Comparison of ENCODE assay signal across 24 mouse cellular contexts in the genomic region with DNA sequence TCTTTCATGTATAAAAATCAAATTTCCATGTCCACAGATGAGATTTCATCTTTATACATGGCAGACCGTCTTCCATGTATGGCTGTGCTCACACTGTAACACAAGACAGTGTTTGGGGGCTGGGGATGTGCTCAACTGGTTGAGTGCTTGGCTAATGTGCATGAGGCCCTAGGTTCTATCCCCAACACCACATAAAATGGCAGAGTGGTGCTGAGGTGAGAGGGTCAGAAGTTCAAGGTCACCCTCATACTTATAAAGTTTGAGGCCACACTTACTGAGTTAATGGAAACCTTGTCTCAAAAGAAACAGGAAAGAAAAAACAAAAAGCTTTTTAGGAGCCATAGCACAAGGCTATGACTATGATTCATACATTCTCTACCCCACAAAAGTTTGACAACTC. TPM values are rescaled to one million over a fixed set of nuclear protein-coding genes. Genes with fewer than 3 reads are reported as not detected.
DNase-seq lines count a peak whose midpoint lies in the region; ATAC-seq lines count a peak whose summit lies in the region.
"Had no signal": no experiment of that assay in that cellular context is flagged by ENCODE, and none has a peak within 500 bp of the region (broad histone marks: within the 10 kb centered on the region; RNA-seq: fewer than 3 reads in every experiment).

No protein-coding gene starts in this region.

- H3K4me3 ChIP-seq in heart, embryonic 16.5 days (ENCODE audit: low read length), result no peak overlapping the region
- H3K4me3 ChIP-seq in midbrain, embryonic 11.5 days (ENCODE audit: low read depth, low read length), result no peak overlapping the region
- no peak overlapping the region for H3K4me3 ChIP-seq in midbrain, embryonic 10.5 days
- H3K4me3 ChIP-seq: embryonic facial prominence, embryonic 13.5 days; embryonic facial prominence, embryonic 15.5 days; erythroblast, embryonic 14.5 days; forebrain, embryonic 10.5 days; forebrain, embryonic 12.5 days had no signal

- peak overlapping the region; percentile 15; the same call in 1 of the 2 replicates for H3K27ac ChIP-seq in heart, embryonic 16.5 days (ENCODE audit: low read length)
- no peak overlapping the region for H3K27ac ChIP-seq in midbrain, embryonic 11.5 days (ENCODE audit: low read depth, low read length)
- no peak overlapping the region for H3K27ac ChIP-seq in midbrain, embryonic 10.5 days (replicated peaks)
- H3K27ac ChIP-seq: embryonic facial prominence, embryonic 13.5 days; embryonic facial prominence, embryonic 15.5 days; forebrain, embryonic 10.5 days; forebrain, embryonic 12.5 days had no signal

- no peak for DNase-seq in heart, adult 11 months
- peak; percentile 41 for DNase-seq in midbrain, embryonic 11.5 days (ENCODE audit: low spot score, missing footprints)
- no peak for DNase-seq in midbrain, embryonic 10.5 days (ENCODE audit: low spot score)
- DNase-seq in R1 (ENCODE audit: low read depth, low spot score), result peak; percentile 53
- DNase-seq in cerebellum, postnatal 10 days, result no peak
- DNase-seq: adrenal gland, adult 2 months; adrenal gland, postnatal 10 days; adrenal gland, postnatal 25 days; cerebellum, adult 11 months; cerebellum, adult 18-20 months; cerebellum, adult 8-10 months; cerebellum, adult 9-11 months; cerebellum, postnatal 25 days; embryo, embryonic 11 days had no signal

- WGBS in heart, embryonic 16.5 days, result 84% methylated on average over 1 of the region's 1 CpGs
- WGBS in midbrain, embryonic 11.5 days, result 98% methylated on average over 1 of the region's 1 CpGs
- WGBS in midbrain, embryonic 10.5 days, result 94% methylated on average over 1 of the region's 1 CpGs

- no peak overlapping the region for H3K9ac ChIP-seq in heart, embryonic 16.5 days (ENCODE audit: low read length)
- no peak overlapping the region for H3K9ac ChIP-seq in midbrain, embryonic 11.5 days (ENCODE audit: low read length)
- H3K9ac ChIP-seq: embryonic facial prominence, embryonic 13.5 days; embryonic facial prominence, embryonic 15.5 days; forebrain, embryonic 12.5 days had no signal

- H3K4me2 ChIP-seq in heart, embryonic 16.5 days (ENCODE audit: low read depth, low read length), result no peak overlapping the region
- no peak overlapping the region for H3K4me2 ChIP-seq in midbrain, embryonic 11.5 days
- H3K4me2 ChIP-seq: embryonic facial prominence, embryonic 13.5 days; embryonic facial prominence, embryonic 15.5 days; forebrain, embryonic 12.5 days had no signal

- no peaks in the 10 kb centered on the region for H3K36me3 ChIP-seq in heart, embryonic 16.5 days (ENCODE audit: control insufficient read depth, insufficient read depth)
- H3K36me3 ChIP-seq in midbrain, embryonic 11.5 days (ENCODE audit: control insufficient read depth, insufficient read depth, low read length), result no peaks in the 10 kb centered on the region
- peaks cover 32% of the 10 kb centered on the region for H3K36me3 ChIP-seq in midbrain, embryonic 10.5 days

- no peak for ATAC-seq in heart, embryonic 16.5 days (replicated peaks; ENCODE audit: extremely low read depth, insufficient read depth, low FRiP score)
- no peak for ATAC-seq in midbrain, embryonic 11.5 days (ENCODE audit: low FRiP score)
- ATAC-seq: forebrain, embryonic 14.5 days; forebrain, embryonic 16.5 days; Patski had no signal

- H3K9me3 ChIP-seq in heart, embryonic 16.5 days (replicated peaks; ENCODE audit: control insufficient read depth, low read length), result no peaks in the 10 kb centered on the region
- no peaks in the 10 kb centered on the region for H3K9me3 ChIP-seq in midbrain, embryonic 11.5 days (ENCODE audit: control insufficient read depth, low read length)
- peaks cover 12% of the 10 kb centered on the region; the same call in 1 of the 2 replicates for H3K9me3 ChIP-seq in midbrain, embryonic 10.5 days (replicated peaks)
- H3K9me3 ChIP-seq: embryonic facial prominence, embryonic 15.5 days; forebrain, embryonic 12.5 days; G1E had no signal

- no peaks in the 10 kb centered on the region for H3K27me3 ChIP-seq in heart, embryonic 16.5 days (ENCODE audit: control insufficient read depth, insufficient read depth, low read length)
- no peaks in the 10 kb centered on the region for H3K27me3 ChIP-seq in midbrain, embryonic 11.5 days (ENCODE audit: control insufficient read depth, insufficient read depth, low read length)
- no peaks in the 10 kb centered on the region for H3K27me3 ChIP-seq in midbrain, embryonic 10.5 days (ENCODE audit: low read depth, poor library complexity, severe bottlenecking)
- H3K27me3 ChIP-seq: embryonic facial prominence, embryonic 13.5 days; embryonic facial prominence, embryonic 15.5 days; forebrain, embryonic 12.5 days; Patski had no signal

- H3K4me1 ChIP-seq in heart, embryonic 16.5 days (ENCODE audit: control insufficient read depth, insufficient read depth, low read length), result peaks cover 29% of the 10 kb centered on the region
- H3K4me1 ChIP-seq in midbrain, embryonic 11.5 days (ENCODE audit: control insufficient read depth, insufficient read depth, low read length), result no peaks in the 10 kb centered on the region
- H3K4me1 ChIP-seq in midbrain, embryonic 10.5 days, result peaks cover 6% of the 10 kb centered on the region; the same call in 1 of the 2 replicates
- H3K4me1 ChIP-seq: forebrain, embryonic 10.5 days; forebrain, embryonic 12.5 days had no signal

RNA-seq across cellular contexts. Expression of a gene that starts 25.1 kb away (rescaled TPM):
- polyA plus RNA-seq in heart, embryonic 16.5 days (2015; fragmentation: Nextera tagmentation; extraction: Ambion mirVana), result 19.4 and 19.7 TPM in 2 replicates
- 44.6 and 45.2 TPM in 2 replicates for polyA plus RNA-seq in midbrain, embryonic 11.5 days (2014; fragmentation: Nextera tagmentation; extraction: Ambion mirVana)
- 30.1 and 30.5 TPM in 2 replicates for polyA plus RNA-seq in midbrain, embryonic 10.5 days (2016; fragmentation: Nextera tagmentation; extraction: Ambion mirVana)

Comparison
In these comparisons a context has a peak if more than half of its experiments do, and no peak if none do; other contexts are left out.
1. DNase-seq: peak in midbrain, embryonic 11.5 days (single experiment) and R1 (single experiment); none in heart, adult 11 months (single experiment), midbrain, embryonic 10.5 days (single experiment) and cerebellum, postnatal 10 days (0 of 2).